Mouse (Mus musculus) stomach, postnatal 0 days (tissue): ENCODE measurements around the gene Lypla2.

Experiments used
- CTCF ChIP-seq: IDR thresholded peaks from 2 replicates; pipeline ENCODE4 v1.5.1; 2016; ENCODE audit warnings: antibody characterized with exemption, low read depth, mild to moderate bottlenecking, moderate library complexity
- EP300 ChIP-seq: optimal IDR thresholded peaks from 2 replicates; pipeline ENCODE3; 2016; ENCODE audit warnings: antibody characterized with exemption

- no peak for TF ChIP-seq CTCF
- TF ChIP-seq EP300 = no peak
These were observed 50.2 kb downstream of the Lypla2 start for GRCm38 (mm10) chr4:135922190-135922589.
